Mouse (Mus musculus) frontal cortex, postnatal 36 days (tissue): ENCODE measurements around the gene Olfr171.
"Not testable (repeated sequence)": the region's sequence is repeated elsewhere in the genome, so short reads cannot be mapped to it uniquely, and the experiment has no call there.

Experiments used
- DNase-seq, 2 experiments: peaks; one replicate each; pipeline ENCODE4 v3.0.0; 2022; ENCODE audit warnings: low spot score in 2 of 2

The Olfr171 gene

DNA sequence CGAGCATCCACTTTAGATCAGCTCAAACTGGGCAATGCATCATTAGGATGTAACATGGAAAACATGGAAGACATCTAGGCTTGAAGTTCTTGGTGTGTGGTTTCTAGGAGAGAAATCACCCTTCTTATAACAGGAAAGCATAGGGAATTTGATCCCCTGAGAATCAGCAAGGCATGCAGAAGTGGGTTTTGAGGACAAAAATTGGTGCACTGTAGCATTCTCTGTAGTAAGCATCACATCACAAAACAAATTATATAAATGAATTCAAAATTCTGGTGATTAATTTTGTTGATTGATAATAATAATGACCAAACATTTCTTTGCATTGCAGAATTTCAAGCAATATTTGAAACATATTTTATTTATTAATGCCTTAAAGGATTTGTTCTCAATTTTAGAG is at the start of gene Olfr171:
Gene Olfr171, minus strand, starts transcription at position 101 of the 400 bp plus-strand sequence.
- DNase-seq, result no peak

DNA sequence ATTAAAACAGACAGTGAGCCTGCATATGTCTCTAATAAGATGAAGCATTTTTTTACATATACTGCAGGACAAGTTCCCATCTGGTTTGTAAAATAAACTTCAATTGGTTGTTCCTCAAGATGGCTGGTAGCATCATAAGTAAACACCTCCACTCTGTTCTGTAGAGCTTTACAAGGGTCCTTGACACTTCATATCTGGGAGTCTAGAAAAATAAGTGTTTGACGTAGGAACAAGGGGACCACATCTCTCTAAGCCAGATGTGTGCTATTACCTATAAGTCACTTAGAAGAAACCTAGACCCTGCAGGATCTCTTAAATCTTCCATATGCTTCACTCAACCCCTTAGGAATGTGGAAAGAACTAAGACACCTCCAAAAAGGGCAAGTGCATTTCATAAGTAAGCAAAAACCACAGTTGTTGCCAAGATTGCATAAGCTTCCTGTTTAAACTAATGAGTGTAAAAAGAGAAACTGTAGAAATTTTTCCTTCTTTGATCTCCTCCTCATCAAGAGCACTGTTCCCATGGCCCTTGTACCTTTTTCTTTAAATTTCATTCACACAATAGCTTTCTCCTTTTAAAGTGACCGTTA is 41.1 kb upstream of the Olfr171 start:
- DNase-seq, result no peak

- no peak for DNase-seq
Observed at GRCm38 (mm10) chr16:19666312-19666711, 36.6 kb upstream of the Olfr171 start.

DNA sequence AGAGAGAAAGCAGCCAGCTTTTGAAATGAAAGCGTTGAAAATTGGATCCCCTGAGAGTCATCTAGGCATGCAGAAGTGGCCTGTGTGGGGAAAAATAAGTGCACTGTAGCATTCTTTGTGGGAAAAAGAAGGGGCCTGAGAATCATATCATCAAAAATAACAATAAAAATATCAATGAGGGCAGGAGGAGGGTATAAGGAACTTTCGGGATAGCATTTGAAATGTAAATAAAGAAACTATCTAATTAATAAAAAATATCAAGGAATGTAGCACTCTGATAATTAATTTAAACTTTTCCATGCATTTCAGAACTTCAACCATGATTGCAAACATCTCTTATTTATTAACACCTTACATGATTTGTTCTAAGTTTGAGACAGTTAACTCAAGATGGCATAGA is 17.9 kb downstream of the Olfr171 start, which contains the start of gene Olfr170:
Gene Olfr170, minus strand, starts transcription at position 101 of the 400 bp plus-strand sequence.
- not testable (repeated sequence) for DNase-seq

GRCm38 (mm10) chr16:19603166-19603565 is 26.6 kb downstream of the Olfr171 start:
- DNase-seq, result no peak
